Mouse (Mus musculus): ENCODE measurements around the gene Yy1.

GRCm38 (mm10) chr12:108835840-108836409 is 43.2 kb downstream of the Yy1 start, which contains the start of the genes Slc25a29 and Slc25a47:
- TF ChIP-seq POLR2A (IDR thresholded peaks at IDR 0.05; ENCODE audit: insufficient read length, low read depth) (peak; percentile 90), TCF12 (IDR thresholded peaks at IDR 0.05; ENCODE audit: insufficient read depth, poor library complexity, severe bottlenecking) (no peak), MYOG (IDR thresholded peaks at IDR 0.05; ENCODE audit: control insufficient read depth in 1 of 3, insufficient read depth in 1 of 3, insufficient read length in 2 of 3, low read depth in 2 of 3) (peak in 1 of 3 experiments; percentile 13), MAX (IDR thresholded peaks at IDR 0.05; ENCODE audit: low read depth) (no peak)
